Mouse (Mus musculus): ENCODE data around the gene Sipa1l3. TPM values are rescaled to one million over a fixed set of nuclear protein-coding genes. Genes with fewer than 3 reads are reported as not detected.

Sipa1l3 gene
- polyA plus RNA-seq (2012; fragmentation: generic; extraction: Trizol): 10 to 100 TPM in 1 of 2 experiments, 1 to 10 TPM in 1; 8.7 to 13.9 TPM

GRCm38 (mm10) chr7:29518421-29519210 is at the start of gene Sipa1l3:
Sipa1l3 (minus strand) TSS chr7:29518641.

GRCm38 (mm10) chr7:29303738-29304462 is 214.5 kb downstream of the Sipa1l3 start, which contains the start of gene Dpf1:
Dpf1 (plus strand) TSS chr7:29303951.

DNA sequence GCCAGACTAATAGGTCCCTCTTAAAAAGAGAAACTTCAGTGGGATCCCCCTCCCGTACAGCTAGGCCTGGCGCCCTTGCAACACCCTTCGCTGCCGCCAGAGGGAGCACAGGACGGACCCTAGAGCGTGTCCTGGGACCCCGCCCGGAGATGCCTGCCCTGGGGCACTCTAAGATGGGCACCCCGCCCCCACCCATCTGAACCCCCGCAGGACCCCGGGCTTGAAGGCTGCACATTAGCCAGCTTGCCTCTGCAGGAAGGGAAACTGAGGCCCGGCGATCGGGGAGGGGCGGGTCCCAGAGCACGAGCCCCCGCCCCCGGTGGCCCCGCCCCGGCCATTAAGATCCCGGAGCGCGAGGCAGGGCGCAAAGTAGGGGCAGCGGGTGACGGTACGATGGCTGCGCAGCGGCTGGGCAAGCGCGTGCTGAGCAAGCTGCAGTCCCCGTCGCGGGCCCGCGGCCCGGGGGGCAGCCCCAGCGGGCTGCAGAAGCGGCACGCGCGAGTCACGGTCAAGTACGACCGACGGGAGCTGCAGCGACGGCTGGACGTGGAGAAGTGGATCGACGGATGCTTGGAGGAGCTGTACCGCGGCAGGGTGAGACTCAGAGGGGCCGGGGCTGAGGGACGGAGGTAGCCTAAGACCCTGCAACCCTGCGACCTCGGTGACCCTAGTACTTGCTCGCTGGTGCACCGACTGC is 229.4 kb downstream of the Sipa1l3 start, which contains the start of gene Ppp1r14a:
Gene Ppp1r14a (plus strand): TSS at position 367 of the 697 bp plus-strand sequence.

DNA sequence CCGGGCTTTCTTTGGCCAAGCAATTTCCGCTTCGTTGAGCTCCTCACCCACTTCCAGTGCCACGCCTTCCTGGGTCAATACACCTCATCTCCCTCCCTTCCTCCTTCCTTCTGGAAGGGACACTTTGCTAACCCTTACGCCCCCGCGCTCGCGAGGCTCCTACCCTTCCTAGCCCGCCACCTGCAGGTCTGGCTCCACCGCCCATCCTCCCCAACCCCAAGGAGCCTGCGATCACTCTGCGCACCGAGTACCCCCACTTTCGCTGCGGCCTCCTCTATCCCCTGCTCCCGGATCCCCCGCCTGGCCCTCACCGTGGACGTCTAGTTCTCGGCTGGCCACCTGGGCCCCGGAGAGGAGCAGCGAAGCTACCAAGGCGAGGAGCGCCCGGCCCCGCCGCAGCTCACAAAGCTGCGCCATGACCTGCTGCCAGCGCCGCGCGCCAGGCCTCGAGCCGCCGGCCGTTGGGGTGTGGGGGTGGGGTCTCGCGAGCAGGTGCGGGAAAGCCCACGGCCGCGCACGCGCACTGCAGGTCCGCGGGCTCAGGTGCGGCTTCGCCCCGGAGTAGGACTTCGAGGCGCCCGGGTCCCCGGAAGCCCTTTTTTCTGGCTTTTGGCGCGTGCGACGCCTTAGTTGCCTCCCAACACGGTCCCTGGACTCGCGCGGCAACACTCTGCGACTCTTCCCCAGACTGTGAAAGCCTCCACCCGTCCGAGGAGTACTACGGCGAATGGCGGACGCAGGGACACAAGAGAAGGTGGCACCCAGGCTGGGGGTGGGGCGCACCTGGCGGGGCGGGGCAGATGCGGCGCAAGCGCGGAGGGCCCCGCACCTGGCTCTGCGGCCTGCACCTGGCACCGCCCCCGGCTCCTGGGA is 237.0 kb downstream of the Sipa1l3 start, which contains the start of gene Spint2:
Gene Spint2 (minus strand): TSS at position 712 of the 873 bp plus-strand sequence.

Other genes starting within 250 kb of the Sipa1l3 start
- gene Spint2, start 236.7 kb downstream of the Sipa1l3 start, polyA plus RNA-seq (2012; fragmentation: generic; extraction: Trizol): under 1 TPM in 1 of 2 experiments, not detected in 1; 0.01 TPM
- gene Ppp1r14a, start 229.3 kb downstream of the Sipa1l3 start, polyA plus RNA-seq (2012; fragmentation: generic; extraction: Trizol): under 1 TPM; 0.06 to 0.32 TPM
- gene Dpf1, start 214.7 kb downstream of the Sipa1l3 start, polyA plus RNA-seq (2012; fragmentation: generic; extraction: Trizol): 1 to 10 TPM; 3.7 to 3.9 TPM
- gene Catsperg2, start 208.4 kb upstream of the Sipa1l3 start, polyA plus RNA-seq (2012; fragmentation: generic; extraction: Trizol): not detected
- 1 to 10 TPM in 1 of 2 experiments, under 1 TPM in 1; 0.34 to 2.9 TPM for gene Zfp84, start 249.9 kb upstream of the Sipa1l3 start, polyA plus RNA-seq (2012; fragmentation: generic; extraction: Trizol)

All from C3H10T1/2 (cell line).